Mouse (Mus musculus): ENCODE measurements around the gene Fam178b.

DNA sequence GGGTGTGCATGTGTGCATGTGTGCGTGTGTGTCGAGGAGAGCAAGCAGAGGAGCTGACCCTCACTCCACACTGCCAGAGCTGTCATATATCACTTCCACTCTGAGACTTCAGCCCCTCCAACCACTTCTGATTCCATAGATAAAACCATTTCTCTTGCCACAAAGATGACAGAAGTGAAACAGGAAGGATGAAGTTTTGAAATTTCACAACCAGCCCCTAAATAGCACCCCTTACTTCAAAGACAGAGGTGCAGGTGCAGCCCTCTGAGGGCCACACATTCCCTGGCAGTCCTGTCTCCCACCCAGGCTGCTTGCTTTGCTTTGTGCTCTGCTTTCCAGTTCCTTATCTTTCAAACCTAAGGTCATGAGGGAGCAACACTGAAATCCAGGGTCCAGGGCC lies 91.6 kb downstream of the Fam178b start:
- no peak for TF ChIP-seq CTCF (IDR thresholded peaks at IDR 0.05; ENCODE audit: control insufficient read depth, insufficient read depth, insufficient replicate concordance, low read depth, low read length)
- no peak for TF ChIP-seq POLR2A (IDR thresholded peaks at IDR 0.05; ENCODE audit: control insufficient read depth, low read depth, low read length)
